Mouse (Mus musculus): ENCODE data around the gene Cnot2. TPM values are rescaled to one million over a fixed set of nuclear protein-coding genes. Genes with fewer than 3 reads are reported as not detected.

The Cnot2 gene
- polyA plus RNA-seq, 1 experiment from 2014 or later, result 110 TPM

GRCm38 (mm10) chr10:116547958-116548357 is 33.4 kb downstream of the Cnot2 start:
- 24% methylated on average over 4 of the region's 4 CpGs for WGBS
- no peak overlapping the region for H3K4me3 ChIP-seq
- no peak overlapping the region for H3K27ac ChIP-seq (replicated peaks)
- no peaks in the 10 kb centered on the region for H3K4me1 ChIP-seq
- no peak for DNase-seq (ENCODE audit: low spot score)
- no peaks in the 10 kb centered on the region for H3K36me3 ChIP-seq
- no peaks in the 10 kb centered on the region for H3K9me3 ChIP-seq (replicated peaks)
- H3K27me3 ChIP-seq (ENCODE audit: low read depth, poor library complexity, severe bottlenecking), result no peaks in the 10 kb centered on the region

- DNase-seq (ENCODE audit: low spot score), result no peak
- Histone ChIP-seq H3K9me3 (replicated peaks) (no peaks in the 10 kb centered on the region), H3K27me3 (ENCODE audit: low read depth, poor library complexity, severe bottlenecking) (no peaks in the 10 kb centered on the region), H3K4me3 (no peak overlapping the region), H3K36me3 (no peaks in the 10 kb centered on the region), H3K27ac (replicated peaks) (no peak overlapping the region), H3K4me1 (peaks cover 2% of the 10 kb centered on the region; the same call in 1 of the 2 replicates)
- 93% methylated on average over 3 of the region's 3 CpGs for WGBS
Observed at GRCm38 (mm10) chr10:116546177-116546576, 35.1 kb downstream of the Cnot2 start.

GRCm38 (mm10) chr10:116543061-116543460 is 38.2 kb downstream of the Cnot2 start:
- H3K27ac ChIP-seq (replicated peaks), result no peak overlapping the region
- WGBS, result 94% methylated on average over 1 of the region's 1 CpGs
- peaks cover 6% of the 10 kb centered on the region for H3K4me1 ChIP-seq
- no peak for DNase-seq (ENCODE audit: low spot score)
- H3K4me3 ChIP-seq, result no peak overlapping the region
- no peaks in the 10 kb centered on the region for H3K36me3 ChIP-seq
- H3K27me3 ChIP-seq (ENCODE audit: low read depth, poor library complexity, severe bottlenecking), result no peaks in the 10 kb centered on the region
- H3K9me3 ChIP-seq (replicated peaks), result no peaks in the 10 kb centered on the region

DNA sequence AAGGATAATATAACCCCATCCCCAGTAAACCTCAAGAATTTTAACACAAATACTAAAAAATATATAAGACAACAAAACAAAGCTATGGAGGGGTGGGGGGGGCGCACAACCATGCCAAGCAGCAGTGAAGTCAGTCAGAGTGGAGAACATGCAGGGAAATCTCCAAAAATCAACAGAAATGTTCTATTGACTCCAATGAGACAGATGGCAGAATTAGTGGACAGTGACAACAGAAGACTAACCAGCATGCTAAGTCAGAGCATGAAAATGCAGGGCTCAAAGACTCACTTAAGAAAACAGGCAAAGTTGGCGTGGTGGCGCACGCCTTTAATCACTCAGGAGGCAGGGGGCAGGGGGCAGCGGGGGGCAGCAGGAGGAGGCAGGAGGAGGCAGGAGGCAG is 40.6 kb downstream of the Cnot2 start:
- Histone ChIP-seq H3K27ac (replicated peaks) (no peak overlapping the region), H3K27me3 (ENCODE audit: low read depth, poor library complexity, severe bottlenecking) (no peaks in the 10 kb centered on the region), H3K4me1 (peaks cover 7% of the 10 kb centered on the region), H3K9me3 (replicated peaks) (no peaks in the 10 kb centered on the region), H3K36me3 (no peaks in the 10 kb centered on the region), H3K4me3 (no peak overlapping the region)
- no peak for DNase-seq (ENCODE audit: low spot score)
- 78% methylated on average over 5 of the region's 5 CpGs for WGBS

DNA sequence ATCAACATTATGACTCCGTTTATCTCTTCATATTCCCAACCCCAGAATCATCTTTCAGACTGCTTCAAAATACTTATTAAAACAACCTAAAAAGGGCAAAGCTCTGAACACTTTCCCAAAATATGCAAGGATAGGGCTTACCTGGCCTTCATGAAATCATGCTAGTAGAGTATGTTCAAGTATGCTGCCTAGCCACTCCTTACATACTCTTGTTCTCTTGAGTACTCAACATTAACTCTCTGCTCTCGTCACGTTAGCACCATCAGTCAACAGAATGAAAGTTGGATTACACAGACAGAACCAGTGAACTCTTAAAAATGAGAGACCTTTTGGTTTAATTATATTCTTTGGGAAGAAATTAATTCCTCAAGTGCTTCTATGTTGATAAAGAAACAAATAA is 43.8 kb downstream of the Cnot2 start:
- WGBS, result 94% methylated on average over 3 of the region's 3 CpGs
- Histone ChIP-seq H3K27ac (replicated peaks) (no peak overlapping the region), H3K4me3 (no peak overlapping the region), H3K36me3 (no peaks in the 10 kb centered on the region), H3K4me1 (peaks cover 29% of the 10 kb centered on the region), H3K27me3 (ENCODE audit: low read depth, poor library complexity, severe bottlenecking) (no peaks in the 10 kb centered on the region), H3K9me3 (replicated peaks) (no peaks in the 10 kb centered on the region)
- DNase-seq (ENCODE audit: low spot score), result no peak

DNA sequence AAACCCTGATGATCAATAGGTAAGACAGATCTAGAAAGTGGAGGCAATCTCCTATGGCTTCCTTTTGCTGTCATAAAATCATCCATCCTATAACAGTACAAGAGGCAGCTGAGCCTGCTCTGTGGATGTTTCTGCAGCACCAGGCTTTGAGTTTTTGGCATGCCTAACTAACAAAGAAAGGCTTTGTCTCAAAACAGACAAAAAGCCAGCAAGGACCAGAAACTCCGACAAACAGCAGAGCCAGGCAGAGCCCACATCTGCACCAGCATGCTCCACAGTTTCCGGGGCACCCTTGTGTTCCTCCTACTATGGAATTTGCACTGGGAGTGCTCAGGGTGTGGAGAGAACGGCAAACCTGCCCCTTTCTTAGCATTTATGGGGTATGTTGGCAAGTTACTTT is 47.0 kb downstream of the Cnot2 start:
- Histone ChIP-seq H3K36me3 (no peaks in the 10 kb centered on the region), H3K27ac (replicated peaks) (peak overlapping the region; percentile 61), H3K4me3 (no peak overlapping the region), H3K4me1 (peaks cover 32% of the 10 kb centered on the region), H3K9me3 (replicated peaks) (no peaks in the 10 kb centered on the region), H3K27me3 (ENCODE audit: low read depth, poor library complexity, severe bottlenecking) (no peaks in the 10 kb centered on the region)
- DNase-seq (ENCODE audit: low spot score), result peak; percentile 20
- 16% methylated on average over 3 of the region's 3 CpGs for WGBS

GRCm38 (mm10) chr10:116532561-116532960 is 48.8 kb downstream of the Cnot2 start:
- Histone ChIP-seq H3K4me3 (no peak overlapping the region), H3K9me3 (replicated peaks) (no peaks in the 10 kb centered on the region), H3K4me1 (peaks cover 32% of the 10 kb centered on the region), H3K36me3 (peaks cover 2% of the 10 kb centered on the region; the same call in 1 of the 2 replicates), H3K27me3 (ENCODE audit: low read depth, poor library complexity, severe bottlenecking) (no peaks in the 10 kb centered on the region), H3K27ac (replicated peaks) (no peak overlapping the region)
- DNase-seq (ENCODE audit: low spot score), result no peak
- WGBS, result 79% methylated on average over 3 of the region's 3 CpGs

- Histone ChIP-seq H3K4me1 (peaks cover 32% of the 10 kb centered on the region), H3K4me3 (no peak overlapping the region), H3K27ac (replicated peaks) (no peak overlapping the region), H3K27me3 (ENCODE audit: low read depth, poor library complexity, severe bottlenecking) (no peaks in the 10 kb centered on the region), H3K9me3 (replicated peaks) (no peaks in the 10 kb centered on the region), H3K36me3 (peaks cover 5% of the 10 kb centered on the region; the same call in 1 of the 2 replicates)
- no peak for DNase-seq (ENCODE audit: low spot score)
- WGBS, result 94% methylated on average over 3 of the region's 3 CpGs
Observed at GRCm38 (mm10) chr10:116531063-116531462, 50.2 kb downstream of the Cnot2 start.

GRCm38 (mm10) chr10:116519588-116519987 is 61.7 kb downstream of the Cnot2 start:
- Histone ChIP-seq H3K4me3 (no peak overlapping the region), H3K9me3 (replicated peaks) (no peaks in the 10 kb centered on the region), H3K36me3 (no peaks in the 10 kb centered on the region), H3K27me3 (ENCODE audit: low read depth, poor library complexity, severe bottlenecking) (no peaks in the 10 kb centered on the region), H3K4me1 (peaks cover 7% of the 10 kb centered on the region), H3K27ac (replicated peaks) (no peak overlapping the region)
- no peak for DNase-seq (ENCODE audit: low spot score)
- WGBS, result 83% methylated on average over 1 of the region's 1 CpGs

- peaks cover 18% of the 10 kb centered on the region for H3K4me1 ChIP-seq
- no peaks in the 10 kb centered on the region for H3K27me3 ChIP-seq (ENCODE audit: low read depth, poor library complexity, severe bottlenecking)
- H3K9me3 ChIP-seq (replicated peaks), result no peaks in the 10 kb centered on the region
- H3K36me3 ChIP-seq, result 0 out of 2 replicates have a peak, but pooled peaks cover 3% of the 10 kb centered on the region
- WGBS, result 95% methylated on average over 6 of the region's 6 CpGs
- no peak overlapping the region for H3K27ac ChIP-seq (replicated peaks)
- H3K4me3 ChIP-seq, result no peak overlapping the region
- no peak for DNase-seq (ENCODE audit: low spot score)
Observed at GRCm38 (mm10) chr10:116515590-116515989, 65.7 kb downstream of the Cnot2 start.

DNA sequence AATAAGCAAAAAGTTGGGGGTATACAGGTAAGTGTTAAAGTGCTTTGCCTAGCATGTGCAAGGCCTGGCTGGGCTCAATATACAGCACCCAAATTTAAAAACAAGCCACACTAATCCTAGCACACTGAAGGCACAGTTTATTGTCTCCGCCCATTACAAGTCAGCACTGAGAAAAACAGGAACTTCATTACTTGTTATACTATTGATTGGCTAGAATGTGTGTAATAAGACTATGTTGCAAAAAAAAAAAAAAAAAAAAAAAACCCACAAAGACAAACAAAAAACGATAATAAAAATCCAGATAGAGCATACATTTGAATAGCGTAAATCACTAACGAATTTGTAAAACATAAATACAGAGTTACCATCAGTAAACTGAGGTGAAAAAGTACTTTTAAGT is 66.2 kb downstream of the Cnot2 start:
- Histone ChIP-seq H3K27me3 (ENCODE audit: low read depth, poor library complexity, severe bottlenecking) (no peaks in the 10 kb centered on the region), H3K27ac (replicated peaks) (no peak overlapping the region), H3K36me3 (0 out of 2 replicates have a peak, but pooled peaks cover 3% of the 10 kb centered on the region), H3K4me1 (peaks cover 18% of the 10 kb centered on the region), H3K4me3 (no peak overlapping the region), H3K9me3 (replicated peaks) (no peaks in the 10 kb centered on the region)
- DNase-seq (ENCODE audit: low spot score), result no peak
- WGBS, result 95% methylated on average over 4 of the region's 4 CpGs

DNA sequence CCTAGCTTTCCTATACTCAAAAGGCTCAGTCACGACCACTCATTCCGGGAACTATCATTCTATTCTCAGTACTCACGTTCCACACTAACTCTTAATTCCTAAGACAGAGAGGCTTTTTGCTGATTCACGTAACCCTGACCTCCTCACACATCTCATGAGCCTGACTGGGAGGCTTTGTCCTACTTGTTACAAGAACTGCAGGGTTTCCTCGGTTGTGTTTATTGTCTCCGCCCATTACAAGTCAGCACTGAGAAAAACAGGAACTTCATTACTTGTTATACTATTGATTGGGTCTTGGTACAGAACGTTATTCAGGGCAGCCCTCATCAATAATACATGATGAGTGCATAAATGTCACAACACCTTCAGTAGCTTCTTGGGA is 68.1 kb downstream of the Cnot2 start:
- 63% methylated on average over 7 of the region's 7 CpGs for WGBS
- H3K27ac ChIP-seq (replicated peaks), result no peak overlapping the region
- no peaks in the 10 kb centered on the region for H3K27me3 ChIP-seq (ENCODE audit: low read depth, poor library complexity, severe bottlenecking)
- H3K9me3 ChIP-seq (replicated peaks), result no peaks in the 10 kb centered on the region
- no peak for DNase-seq (ENCODE audit: low spot score)
- H3K4me3 ChIP-seq, result no peak overlapping the region
- 0 out of 2 replicates have a peak, but pooled peaks cover 3% of the 10 kb centered on the region for H3K36me3 ChIP-seq
- peaks cover 18% of the 10 kb centered on the region for H3K4me1 ChIP-seq

DNA sequence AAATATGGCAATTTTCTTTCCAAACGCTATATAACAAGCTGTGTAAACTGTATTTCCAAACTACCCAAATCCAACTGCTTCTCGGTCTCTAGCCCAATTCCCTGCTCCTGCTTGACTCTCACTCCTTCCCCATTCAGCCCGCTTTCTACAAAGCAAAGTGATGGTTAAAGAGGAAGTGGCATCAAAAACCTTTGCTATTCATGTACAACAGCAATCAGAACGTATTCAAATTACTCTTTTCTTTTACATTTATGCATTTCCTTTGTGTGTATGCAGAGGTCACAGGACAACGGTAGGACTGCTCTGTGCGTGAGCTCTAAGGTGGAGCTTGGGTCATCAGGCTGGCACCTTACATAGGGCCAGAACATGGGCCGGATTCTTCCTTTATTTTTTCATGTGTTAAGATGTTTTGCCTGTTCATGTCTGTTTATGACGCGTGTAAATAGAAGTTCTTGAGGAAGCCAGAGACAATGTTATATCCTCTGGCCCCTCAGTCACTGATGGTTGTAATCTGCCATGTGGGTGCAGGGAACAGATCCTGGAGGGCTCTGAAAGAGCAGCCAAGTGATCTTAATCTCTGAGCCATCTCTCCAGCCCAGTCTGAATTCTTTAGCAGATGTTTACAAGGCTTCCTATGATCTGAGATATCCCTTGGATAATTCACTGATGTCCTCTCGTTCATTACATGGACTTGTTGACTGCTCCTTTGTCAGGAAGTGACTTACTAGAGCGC is 68.6 kb downstream of the Cnot2 start:
- 90% methylated on average over 11 of the region's 11 CpGs for WGBS
- H3K27ac ChIP-seq (replicated peaks), result no peak overlapping the region
- H3K4me1 ChIP-seq, result peaks cover 18% of the 10 kb centered on the region
- H3K9me3 ChIP-seq (replicated peaks), result no peaks in the 10 kb centered on the region
- no peak for DNase-seq (ENCODE audit: low spot score)
- H3K27me3 ChIP-seq (ENCODE audit: low read depth, poor library complexity, severe bottlenecking), result no peaks in the 10 kb centered on the region
- H3K36me3 ChIP-seq, result 0 out of 2 replicates have a peak, but pooled peaks cover 3% of the 10 kb centered on the region
- no peak overlapping the region for H3K4me3 ChIP-seq

Measured in midbrain, embryonic 10.5 days (tissue).